Mouse (Mus musculus) liver, embryonic 14.5 days (tissue): Measurements from ENCODE around the gene Abraxas1. TPM values are rescaled to one million over a fixed set of nuclear protein-coding genes. Genes with fewer than 3 reads are reported as not detected.

ENCODE experiments used
- ATAC-seq: fragments of 200-750 bp; cut with Nextera tagmentation; 2 replicates; pipeline ENCODE4 v1.8.0; 2017; ENCODE audit warnings: moderate number of reproducible peaks, mild to moderate bottlenecking, moderate library complexity; ENCODE audit not compliant: insufficient read depth
- DNase-seq, 3 experiments: peaks; one replicate each; pipeline ENCODE4 v3.0.0-alpha.2; 2012 to 2013; ENCODE audit warnings: low read depth in 3 of 3, low spot score in 3 of 3
- H3K27ac ChIP-seq: fragments of 300-500 bp; sonication (generic); 2 replicates; pipeline ENCODE4 v1.5.1; 2014; ENCODE audit warnings: moderate library complexity, mild to moderate bottlenecking, control low read depth, inconsistent platforms
- H3K27me3 ChIP-seq: fragments of 300-500 bp; sonication (generic); 2 replicates; pipeline ENCODE4 v1.6.1; 2014; ENCODE audit warnings: mild to moderate bottlenecking, low read length, moderate library complexity; ENCODE audit not compliant: control insufficient read depth, insufficient read depth
- H3K36me3 ChIP-seq: fragments of 300-500 bp; sonication (generic); replicated peaks from 2 replicates; pipeline ENCODE4 v1.6.1; 2014; ENCODE audit warnings: low read depth; ENCODE audit not compliant: control insufficient read depth, insufficient read depth
- H3K4me1 ChIP-seq, 2 experiments: fragments of 200-500 bp in 1 of 2; fragments of 300-500 bp in 1 of 2; sonication (generic) in 1 of 2; replicated peaks; 2 replicates each; pipeline ENCODE4 v1.6.1; 2012 to 2014; ENCODE audit warnings: antibody characterized with exemption in 1 of 2, inconsistent platforms in 1 of 2, low read length in 1 of 2; ENCODE audit not compliant: control insufficient read depth in 2 of 2, insufficient read depth in 2 of 2
- H3K4me2 ChIP-seq: fragments of 300-500 bp; sonication (generic); 2 replicates; pipeline ENCODE4 v1.6.1; 2014; ENCODE audit warnings: low read depth, mild to moderate bottlenecking, control low read depth, moderate library complexity
- H3K4me3 ChIP-seq, 2 experiments: fragments of 200-500 bp in 1 of 2; fragments of 300-500 bp in 1 of 2; sonication (generic) in 1 of 2; 2 replicates each; pipeline ENCODE4 v1.5.1; 2012 to 2014; ENCODE audit warnings: low read depth in 2 of 2, low read length in 2 of 2, mild to moderate bottlenecking in 2 of 2, control low read depth in 1 of 2, inconsistent platforms in 1 of 2, moderate library complexity in 1 of 2; ENCODE audit not compliant: insufficient read depth in 1 of 2
- H3K9ac ChIP-seq: fragments of 300-500 bp; sonication (generic); replicated peaks from 2 replicates; pipeline ENCODE4 v1.6.1; 2014; ENCODE audit warnings: mild to moderate bottlenecking, control low read depth, moderate library complexity
- H3K9me3 ChIP-seq: fragments of 300-500 bp; sonication (generic); 2 replicates; pipeline ENCODE4 v1.6.1; 2016; ENCODE audit warnings: low read length, mixed read lengths; ENCODE audit not compliant: control insufficient read depth
- CTCF ChIP-seq: IDR thresholded peaks from 2 replicates; pipeline ENCODE4 v1.5.1; 2016; ENCODE audit warnings: antibody characterized with exemption, low read depth, control low read depth
- EP300 ChIP-seq: IDR thresholded peaks from 2 replicates; pipeline ENCODE4 v1.6.1; 2016; ENCODE audit warnings: antibody characterized with exemption, low read depth
- WGBS: fragments of 180-500 bp; shearing (Covaris S2); extraction: QIAGEN DNeasy Blood & Tissue Kit; methylation state at CpG from one replicate; pipeline ENCODE4 v1.1.7; 2014; ENCODE audit not compliant: insufficient replicate concordance; 5-methylcytosine and 5-hydroxymethylcytosine counted together
- polyA plus RNA-seq, 2 experiments: library from polyadenylated mRNA; depleted of rRNA in 1 of 2; stranded (reverse) in 1 of 2; unstranded in 1 of 2; fragments of >200 nt; fragmentation: Nextera tagmentation in 1 of 2; extraction: Ambion mirVana in 1 of 2; gene quantifications; 2 replicates each; pipeline versions ENCODE4 v1.2.1 to v1.2.3; 2012 to 2014

The Abraxas1 gene
- polyA plus RNA-seq, 2 experiments: 10.4 to 11.5 TPM

GRCm38 (mm10) chr5:100761736-100762135, 59.0 kb downstream of the Abraxas1 start:
- ATAC-seq (no peak), DNase-seq (no peak)
- no peak overlapping the region for H3K27ac ChIP-seq
- H3K9ac ChIP-seq: no peak overlapping the region
- 84% methylated on average over 7 of the region's 7 CpGs for WGBS
- no peak overlapping the region for H3K4me2 ChIP-seq
- H3K4me1 ChIP-seq: no peaks in the 10 kb centered on the region
- no peak overlapping the region for H3K4me3 ChIP-seq
- peaks cover 24% of the 10 kb centered on the region for H3K36me3 ChIP-seq
- no peaks in the 10 kb centered on the region for H3K27me3 ChIP-seq
- no peak for TF ChIP-seq CTCF
- TF ChIP-seq EP300: no peak
- no peaks in the 10 kb centered on the region for H3K9me3 ChIP-seq

GRCm38 (mm10) chr5:100760049-100760663, 60.6 kb downstream of the Abraxas1 start:
- TF ChIP-seq EP300 (no peak), CTCF (no peak)
- Histone ChIP-seq H3K36me3 (peaks cover 19% of the 10 kb centered on the region), H3K9me3 (no peaks in the 10 kb centered on the region), H3K4me3 (no peak overlapping the region), H3K4me1 (no peaks in the 10 kb centered on the region), H3K27ac (no peak overlapping the region), H3K4me2 (no peak overlapping the region), H3K9ac (no peak overlapping the region), H3K27me3 (no peaks in the 10 kb centered on the region)
- DNase-seq (no peak), ATAC-seq (no peak)
- WGBS: 79% methylated on average over 10 of the region's 10 CpGs

- DNase-seq: no peak
- Histone ChIP-seq H3K4me1 (no peaks in the 10 kb centered on the region), H3K27ac (no peak overlapping the region), H3K36me3 (peaks cover 9% of the 10 kb centered on the region), H3K4me2 (no peak overlapping the region), H3K9me3 (no peaks in the 10 kb centered on the region), H3K27me3 (no peaks in the 10 kb centered on the region), H3K9ac (no peak overlapping the region), H3K4me3 (no peak overlapping the region)
- no peak for ATAC-seq
- 81% methylated on average over 5 of the region's 5 CpGs for WGBS
- TF ChIP-seq CTCF: no peak
- TF ChIP-seq EP300: no peak
These were observed 62.6 kb downstream of the Abraxas1 start for GRCm38 (mm10) chr5:100758121-100758520.

Other genes starting within 250 kb of the Abraxas1 start
- 64.3 and 87.8 TPM in 2 replicates for gene Plac8, start 248.7 kb downstream of the Abraxas1 start, polyA plus RNA-seq (2012; rRNA removed)
- 67.3 and 91.1 TPM in 2 replicates for gene Plac8, start 248.7 kb downstream of the Abraxas1 start, polyA plus RNA-seq (2014; fragmentation: Nextera tagmentation; extraction: Ambion mirVana)
- 19.2 and 23.8 TPM in 2 replicates for gene Coq2, start 145.8 kb downstream of the Abraxas1 start, polyA plus RNA-seq (2012; rRNA removed)
- gene Coq2, start 145.8 kb downstream of the Abraxas1 start, polyA plus RNA-seq (2014; fragmentation: Nextera tagmentation; extraction: Ambion mirVana): 25.7 and 29.4 TPM in 2 replicates
- gene Hpse, start 101.2 kb downstream of the Abraxas1 start, polyA plus RNA-seq (2012; rRNA removed): 1.2 and 1.4 TPM in 2 replicates
- 1.5 and 1.9 TPM in 2 replicates for gene Hpse, start 101.2 kb downstream of the Abraxas1 start, polyA plus RNA-seq (2014; fragmentation: Nextera tagmentation; extraction: Ambion mirVana)
- 7.3 and 13.9 TPM in 2 replicates for gene Helq, start 22.4 kb downstream of the Abraxas1 start, polyA plus RNA-seq (2012; rRNA removed)
- gene Helq, start 22.4 kb downstream of the Abraxas1 start, polyA plus RNA-seq (2014; fragmentation: Nextera tagmentation; extraction: Ambion mirVana): 12.2 and 12.4 TPM in 2 replicates
- gene Mrps18c, start 22.3 kb downstream of the Abraxas1 start, polyA plus RNA-seq (2012; rRNA removed): 27.8 and 49.4 TPM in 2 replicates
- 164 and 180 TPM in 2 replicates for gene Mrps18c, start 22.3 kb downstream of the Abraxas1 start, polyA plus RNA-seq (2014; fragmentation: Nextera tagmentation; extraction: Ambion mirVana)
- 0.68 and 0.77 TPM in 2 replicates for gene Gpat3, start 24.7 kb upstream of the Abraxas1 start, polyA plus RNA-seq (2012; rRNA removed)
- 0.94 and 1.4 TPM in 2 replicates for gene Gpat3, start 24.7 kb upstream of the Abraxas1 start, polyA plus RNA-seq (2014; fragmentation: Nextera tagmentation; extraction: Ambion mirVana)